ENCODE assay signal across 21 mouse cellular contexts in the genomic region with DNA sequence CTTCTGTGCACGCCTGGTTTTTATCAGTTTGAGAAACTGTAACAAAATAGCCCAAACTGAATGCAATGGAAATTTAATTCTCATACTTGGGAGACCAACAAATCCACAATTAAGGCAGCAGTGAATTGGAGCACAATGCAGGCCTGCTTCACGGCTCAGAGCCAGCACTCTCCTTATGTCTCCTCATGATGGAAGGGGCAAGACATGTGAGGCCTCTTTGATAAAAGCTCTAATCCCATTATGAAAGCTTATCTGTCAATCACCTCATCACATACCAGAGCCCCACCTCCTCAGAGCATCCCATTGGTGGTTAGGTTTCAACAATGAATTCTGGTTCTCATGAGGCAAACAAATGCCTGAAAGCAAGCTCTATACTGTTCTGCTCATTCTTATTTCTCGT.
"Had no signal": no experiment of that assay in that cellular context is flagged by ENCODE, and none has a peak within 500 bp of the region (broad histone marks: within the 10 kb centered on the region; RNA-seq: fewer than 3 reads in every experiment).

No protein-coding gene starts in this region.

- H3K4me1 ChIP-seq: limb, embryonic 12.5 days; neural tube, embryonic 13.5 days had no signal

- H3K4me2 ChIP-seq: limb, embryonic 12.5 days; limb, embryonic 15.5 days; liver, embryonic 11.5 days; lung, embryonic 14.5 days; neural tube, embryonic 13.5 days had no signal

- H3K4me3 ChIP-seq: layer of hippocampus, adult 2 months; limb, embryonic 12.5 days; limb, embryonic 15.5 days; myocyte; neural tube, embryonic 13.5 days had no signal

- H3K27me3 ChIP-seq: limb, embryonic 12.5 days; limb, embryonic 15.5 days; neural tube, embryonic 13.5 days had no signal

- H3K9me3 ChIP-seq: limb, embryonic 12.5 days; limb, embryonic 15.5 days; neural tube, embryonic 13.5 days had no signal

- H3K27ac ChIP-seq: kidney, postnatal 0 days; layer of hippocampus, adult 2 months; limb, embryonic 12.5 days; limb, embryonic 15.5 days; liver, embryonic 14.5 days; macrophage; neural tube, embryonic 13.5 days; stomach, postnatal 0 days had no signal

- H3K36me3 ChIP-seq: limb, embryonic 12.5 days; limb, embryonic 15.5 days; neural tube, embryonic 13.5 days had no signal

- H3K9ac ChIP-seq: limb, embryonic 12.5 days; limb, embryonic 15.5 days; liver, embryonic 14.5 days; liver, postnatal 0 days; lung, embryonic 14.5 days; neural tube, embryonic 13.5 days had no signal

- ATAC-seq: liver, postnatal 0 days; lung, postnatal 0 days; midbrain, embryonic 16.5 days had no signal

- DNase-seq: kidney, adult 2 months; kidney, postnatal 25 days; layer of hippocampus, adult 9-11 months; liver, postnatal 0 days; lung, embryonic 14.5 days; right cerebral cortex, adult 18-20 months; right cerebral cortex, postnatal 14 days; right cerebral cortex, postnatal 4 days; thymus, postnatal 25 days had no signal
